Mouse (Mus musculus) forebrain, embryonic 11.5 days (tissue): ENCODE data around the gene Mdfic. TPM values are rescaled to one million over a fixed set of nuclear protein-coding genes. Genes with fewer than 3 reads are reported as not detected.

Experiments
- ATAC-seq: fragments of 200-750 bp; cut with Nextera tagmentation; replicated peaks from 2 replicates; pipeline ENCODE4 v1.8.0; 2017; ENCODE audit warnings: moderate TSS enrichment; ENCODE audit not compliant: low FRiP score
- DNase-seq: peaks from one replicate; pipeline ENCODE4 v3.0.0-alpha.2; 2017; ENCODE audit warnings: low spot score
- H3K27ac ChIP-seq: fragments of 300-500 bp; sonication (generic); 2 replicates; pipeline ENCODE4 v1.5.1; 2014; ENCODE audit warnings: low read depth, low read length
- H3K27me3 ChIP-seq: fragments of 300-500 bp; sonication (generic); 2 replicates; pipeline ENCODE4 v1.6.1; 2014; ENCODE audit warnings: mild to moderate bottlenecking, low read length, mixed read lengths; ENCODE audit not compliant: control insufficient read depth, insufficient read depth
- H3K36me3 ChIP-seq: fragments of 300-500 bp; sonication (generic); 2 replicates; pipeline ENCODE4 v1.6.1; 2014; ENCODE audit warnings: mild to moderate bottlenecking, low read length, moderate library complexity, mixed read lengths; ENCODE audit not compliant: control insufficient read depth, insufficient read depth
- H3K4me1 ChIP-seq: fragments of 300-500 bp; sonication (generic); replicated peaks from 2 replicates; pipeline ENCODE4 v1.6.1; 2014; ENCODE audit warnings: low read length, mixed read lengths; ENCODE audit not compliant: control insufficient read depth, insufficient read depth
- H3K4me2 ChIP-seq: fragments of 300-500 bp; sonication (generic); 2 replicates; pipeline ENCODE4 v1.6.1; 2014; ENCODE audit warnings: low read depth, mild to moderate bottlenecking, low read length, moderate library complexity, mixed read lengths; ENCODE audit not compliant: severe bottlenecking
- H3K4me3 ChIP-seq: fragments of 300-500 bp; sonication (generic); 2 replicates; pipeline ENCODE4 v1.5.1; 2014; ENCODE audit warnings: low read depth, low read length
- H3K9ac ChIP-seq: fragments of 300-500 bp; sonication (generic); 2 replicates; pipeline ENCODE4 v1.6.1; 2014; ENCODE audit warnings: low read length
- H3K9me3 ChIP-seq: fragments of 300-500 bp; sonication (generic); 2 replicates; pipeline ENCODE4 v1.6.1; 2016; ENCODE audit warnings: low read length, mixed read lengths; ENCODE audit not compliant: control insufficient read depth
- WGBS: fragments of 180-500 bp; shearing (Covaris S2); extraction: QIAGEN DNeasy Blood & Tissue Kit; methylation state at CpG from one replicate; pipeline ENCODE4 v1.1.7; 2014; 5-methylcytosine and 5-hydroxymethylcytosine counted together
- polyA plus RNA-seq: library from polyadenylated mRNA; unstranded; fragments of >200 nt; fragmentation: Nextera tagmentation; extraction: Ambion mirVana; gene quantifications from 2 replicates; pipeline ENCODE4 v1.2.1, GENCODE M21; 2014

The Mdfic gene
- polyA plus RNA-seq, 1 experiment from 2014 or later: 5.7 TPM

- ATAC-seq: no peak
- no peaks in the 10 kb centered on the region for H3K4me1 ChIP-seq
- no peak overlapping the region for H3K4me3 ChIP-seq
- H3K9ac ChIP-seq: no peak overlapping the region
- 78% methylated on average over 3 of the region's 3 CpGs for WGBS
- no peak overlapping the region for H3K27ac ChIP-seq
- no peaks in the 10 kb centered on the region for H3K9me3 ChIP-seq
- H3K36me3 ChIP-seq: no peaks in the 10 kb centered on the region
- no peaks in the 10 kb centered on the region for H3K27me3 ChIP-seq
- no peak overlapping the region for H3K4me2 ChIP-seq
- DNase-seq: no peak
Observed at GRCm38 (mm10) chr6:15839831-15840230, 119.4 kb downstream of the Mdfic start.

DNA sequence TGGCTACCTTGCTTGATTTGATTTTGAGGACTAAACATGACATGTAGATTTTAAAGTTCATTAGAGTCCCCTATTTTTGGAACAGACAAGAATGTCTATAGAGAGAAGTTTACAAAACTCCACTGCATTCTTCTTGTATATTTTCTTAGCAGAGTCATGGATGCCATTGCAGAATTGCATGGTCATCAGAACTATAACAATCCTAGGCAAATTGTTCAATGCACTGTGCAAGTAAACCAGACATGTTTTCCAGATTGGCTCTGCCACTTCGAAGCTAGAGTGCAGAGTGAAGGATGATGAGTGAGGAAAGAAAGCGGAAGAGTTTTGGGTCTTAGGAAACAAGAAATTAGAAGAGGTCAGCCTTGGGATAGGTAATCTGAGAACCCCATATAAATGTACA lies 120.0 kb downstream of the Mdfic start:
- Histone ChIP-seq H3K9ac (no peak overlapping the region), H3K36me3 (no peaks in the 10 kb centered on the region), H3K4me3 (no peak overlapping the region), H3K9me3 (no peaks in the 10 kb centered on the region), H3K4me2 (no peak overlapping the region), H3K4me1 (no peaks in the 10 kb centered on the region), H3K27me3 (no peaks in the 10 kb centered on the region), H3K27ac (no peak overlapping the region)
- DNase-seq (no peak), ATAC-seq (no peak)
- WGBS: 91% methylated on average over 2 of the region's 2 CpGs

DNA sequence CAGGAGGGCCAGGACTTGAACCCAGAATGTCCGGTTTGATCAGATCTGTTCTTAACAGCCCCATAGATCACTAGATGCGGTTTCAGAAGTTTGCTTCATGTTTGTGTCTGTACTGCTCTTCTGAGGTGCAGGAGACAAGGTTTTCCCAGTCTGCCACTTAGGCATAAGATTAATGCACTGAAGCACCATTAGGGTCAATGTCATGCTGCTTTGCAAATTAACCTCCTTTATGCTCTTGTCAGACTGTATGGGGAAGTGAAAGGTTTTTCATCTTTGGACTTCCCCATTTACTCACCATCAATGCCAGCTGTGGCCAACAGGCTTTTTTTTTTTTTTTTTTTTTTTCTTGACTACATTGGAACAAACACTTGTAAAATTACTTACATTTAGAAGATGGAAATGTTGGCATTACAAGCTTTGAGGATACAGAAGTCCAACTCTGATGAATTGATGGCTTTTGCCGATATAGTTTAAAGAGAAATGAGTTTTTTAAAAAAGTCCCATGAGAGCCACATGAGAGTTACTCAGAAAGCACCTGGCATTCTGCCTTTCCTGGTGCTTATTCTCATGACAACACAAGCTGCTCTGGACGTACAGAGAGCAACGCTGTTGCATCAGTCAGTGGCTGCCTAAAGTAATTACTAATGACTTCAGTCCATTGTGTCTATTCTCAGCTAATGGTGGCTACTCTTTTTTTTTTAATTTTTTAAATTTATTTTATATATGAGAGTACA lies 121.2 kb downstream of the Mdfic start:
- no peak for DNase-seq
- Histone ChIP-seq H3K4me1 (no peaks in the 10 kb centered on the region), H3K4me3 (no peak overlapping the region), H3K4me2 (no peak overlapping the region), H3K36me3 (no peaks in the 10 kb centered on the region), H3K9me3 (no peaks in the 10 kb centered on the region), H3K27me3 (no peaks in the 10 kb centered on the region), H3K27ac (no peak overlapping the region), H3K9ac (no peak overlapping the region)
- 88% methylated on average over 5 of the region's 5 CpGs for WGBS
- no peak for ATAC-seq

DNA sequence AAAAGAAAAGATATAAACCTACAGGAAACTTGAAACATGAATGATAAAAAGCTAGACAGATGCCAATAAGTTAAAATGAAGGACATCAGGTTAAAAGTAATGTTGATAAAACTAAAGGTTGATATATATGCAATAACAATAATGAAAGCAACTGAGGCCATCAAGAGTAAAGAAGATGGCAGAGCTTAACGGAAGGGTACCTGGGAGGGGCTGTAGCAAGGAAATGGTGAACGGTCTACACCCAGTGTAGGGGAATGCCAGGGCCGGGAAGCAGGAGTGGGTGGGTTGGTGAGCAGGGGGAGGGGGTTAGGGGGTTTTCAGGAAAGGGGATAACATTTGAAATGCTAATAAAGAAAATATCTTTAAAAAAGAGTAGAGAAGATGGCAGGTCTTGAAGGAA lies 122.8 kb downstream of the Mdfic start:
- DNase-seq (no peak), ATAC-seq (no peak)
- no peaks in the 10 kb centered on the region for H3K9me3 ChIP-seq
- WGBS: 94% methylated on average over 3 of the region's 3 CpGs
- H3K27ac ChIP-seq: no peak overlapping the region
- H3K4me2 ChIP-seq: no peak overlapping the region
- no peak overlapping the region for H3K9ac ChIP-seq
- H3K27me3 ChIP-seq: no peaks in the 10 kb centered on the region
- H3K4me3 ChIP-seq: no peak overlapping the region
- no peaks in the 10 kb centered on the region for H3K4me1 ChIP-seq
- no peaks in the 10 kb centered on the region for H3K36me3 ChIP-seq

GRCm38 (mm10) chr6:15845711-15846342 lies 125.4 kb downstream of the Mdfic start:
- H3K9me3 ChIP-seq: no peaks in the 10 kb centered on the region
- H3K27ac ChIP-seq: no peak overlapping the region
- DNase-seq: no peak
- H3K4me1 ChIP-seq: no peaks in the 10 kb centered on the region
- H3K27me3 ChIP-seq: no peaks in the 10 kb centered on the region
- ATAC-seq: no peak
- 83% methylated on average over 2 of the region's 2 CpGs for WGBS
- no peak overlapping the region for H3K4me2 ChIP-seq
- no peaks in the 10 kb centered on the region for H3K36me3 ChIP-seq
- no peak overlapping the region for H3K9ac ChIP-seq
- no peak overlapping the region for H3K4me3 ChIP-seq
